Mouse (Mus musculus) bone marrow macrophage, adult 2 months (primary cell): ENCODE data around the gene Acot4. TPM values are rescaled to one million over a fixed set of nuclear protein-coding genes. Genes with fewer than 3 reads are reported as not detected.
"Not testable (repeated sequence)": the region's sequence is repeated elsewhere in the genome, so short reads cannot be mapped to it uniquely, and the experiment has no call there.

Experiments
- H3K27ac ChIP-seq: 2 replicates; pipeline ENCODE4 v1.5.1; 2012; ENCODE audit warnings: low read depth, low read length; ENCODE audit not compliant: insufficient read depth
- H3K4me1 ChIP-seq: 2 replicates; pipeline ENCODE4 v1.6.1; 2012; ENCODE audit warnings: low read length; ENCODE audit not compliant: control insufficient read depth, insufficient read depth
- H3K4me3 ChIP-seq: 2 replicates; pipeline ENCODE4 v1.5.1; 2012; ENCODE audit warnings: mild to moderate bottlenecking, low read length, moderate library complexity; ENCODE audit not compliant: insufficient read depth
- CTCF ChIP-seq: IDR thresholded peaks from 2 replicates; pipeline ENCODE4 v1.5.1; 2012; ENCODE audit warnings: low read depth, mild to moderate bottlenecking, low read length, moderate library complexity
- POLR2A ChIP-seq: IDR thresholded peaks from 2 replicates; pipeline ENCODE4 v1.6.1; 2012; ENCODE audit warnings: mild to moderate bottlenecking, low read depth, low read length, borderline replicate concordance
- polyA plus RNA-seq: library from polyadenylated mRNA; stranded (reverse); fragments of >200 nt; gene quantifications from 2 replicates; pipeline ENCODE4 v1.2.4, GENCODE M21; 2012; ENCODE audit not compliant: missing spikeins, insufficient read depth, insufficient read length

Gene Acot4
- polyA plus RNA-seq, 1 experiment: 0.09 TPM

- TF ChIP-seq POLR2A: no peak
- no peak for TF ChIP-seq CTCF
- Histone ChIP-seq H3K4me3 (peak overlapping the region; percentile 52), H3K4me1 (peaks cover 2% of the 10 kb centered on the region; the same call in 1 of the 2 replicates), H3K27ac (no peak overlapping the region)
Observed at GRCm38 (mm10) chr12:84053679-84054391, 15.7 kb downstream of the Acot4 start.

DNA sequence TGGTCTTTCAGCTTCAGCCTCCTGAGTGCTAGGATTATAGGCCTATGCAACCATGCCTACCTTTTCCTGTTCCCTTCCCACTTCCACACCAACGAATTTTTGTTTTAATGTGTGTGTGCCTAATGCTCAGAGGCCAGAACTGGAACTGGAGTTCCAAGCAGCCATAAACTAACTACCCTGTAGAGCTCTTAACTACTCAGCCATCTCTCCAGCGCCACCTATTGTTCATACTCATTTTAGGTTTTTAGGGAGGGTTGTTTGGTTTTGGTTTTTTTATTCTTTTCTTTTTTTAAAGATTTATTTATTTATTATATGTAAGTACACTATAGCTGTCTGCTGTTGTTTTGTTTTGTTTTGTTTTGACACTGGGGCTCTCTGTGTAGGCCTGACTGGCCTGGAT is 22.8 kb downstream of the Acot4 start:
- no peak overlapping the region for H3K27ac ChIP-seq
- H3K4me3 ChIP-seq: no peak overlapping the region
- no peak for TF ChIP-seq POLR2A
- TF ChIP-seq CTCF: no peak
- H3K4me1 ChIP-seq: no peaks in the 10 kb centered on the region

DNA sequence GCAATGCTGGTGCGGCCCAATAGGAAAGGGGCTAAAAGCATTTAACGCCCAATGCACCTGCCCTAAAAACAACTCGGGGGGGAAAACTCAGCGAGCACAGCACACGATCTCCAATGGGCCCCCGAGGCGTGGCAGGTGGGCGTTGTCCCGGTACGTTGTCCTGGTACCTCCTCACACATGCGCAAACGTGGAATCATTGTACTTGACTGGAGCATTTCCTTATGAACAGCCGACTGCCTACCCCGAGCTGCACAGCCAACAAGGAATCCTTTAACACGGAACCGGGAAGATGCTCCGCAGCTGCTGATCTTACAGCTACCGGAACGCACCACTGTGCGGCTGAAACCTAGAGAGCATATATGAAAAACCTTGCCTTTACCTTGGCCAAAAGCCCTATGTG is 24.2 kb downstream of the Acot4 start:
- no peak overlapping the region for H3K4me3 ChIP-seq
- H3K27ac ChIP-seq: no peak overlapping the region
- TF ChIP-seq POLR2A (no peak), CTCF (no peak)
- H3K4me1 ChIP-seq: no peaks in the 10 kb centered on the region

DNA sequence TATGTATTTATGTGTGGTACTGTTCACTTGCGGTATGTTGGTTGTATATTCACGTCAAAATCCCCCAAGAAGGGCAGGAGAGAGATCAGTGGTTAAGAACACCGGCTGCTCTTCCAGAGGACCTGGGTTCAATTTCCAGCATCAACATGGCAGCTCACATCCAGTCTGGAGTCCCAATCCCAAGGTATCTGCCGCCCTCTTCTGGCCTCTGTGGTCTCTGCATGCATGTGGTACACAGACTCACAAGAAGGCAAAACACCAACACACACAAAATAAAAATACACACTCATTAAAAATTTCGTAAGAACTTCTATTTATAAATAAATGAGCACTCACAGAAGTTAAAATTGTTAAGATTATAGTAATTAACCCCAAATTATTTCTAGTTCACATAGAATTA is 25.0 kb downstream of the Acot4 start:
- TF ChIP-seq POLR2A: no peak
- peak; percentile 42; the same call in 1 of the 2 replicates for TF ChIP-seq CTCF
- Histone ChIP-seq H3K4me3 (no peak overlapping the region), H3K27ac (no peak overlapping the region), H3K4me1 (no peaks in the 10 kb centered on the region)

DNA sequence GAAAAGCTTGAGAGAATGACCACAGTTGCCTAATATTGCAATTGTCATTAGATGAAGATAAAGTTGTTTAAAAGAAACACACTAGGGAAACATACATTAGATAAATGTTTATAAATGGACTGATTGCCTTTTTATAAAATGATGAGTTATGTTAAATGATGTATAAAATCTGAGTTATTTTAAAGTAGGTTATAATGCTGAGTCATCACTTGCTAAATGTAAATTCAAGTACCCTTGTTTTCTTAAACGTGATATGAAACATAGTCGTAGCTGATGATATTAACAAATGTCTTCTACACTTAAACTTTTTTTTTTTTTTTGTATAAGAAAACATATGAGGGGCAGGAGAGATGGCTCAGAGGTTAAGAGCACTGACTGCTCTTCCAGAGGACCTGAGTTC is 25.7 kb downstream of the Acot4 start:
- Histone ChIP-seq H3K4me1 (no peaks in the 10 kb centered on the region), H3K27ac (no peak overlapping the region), H3K4me3 (no peak overlapping the region)
- TF ChIP-seq POLR2A (no peak), CTCF (no peak)

DNA sequence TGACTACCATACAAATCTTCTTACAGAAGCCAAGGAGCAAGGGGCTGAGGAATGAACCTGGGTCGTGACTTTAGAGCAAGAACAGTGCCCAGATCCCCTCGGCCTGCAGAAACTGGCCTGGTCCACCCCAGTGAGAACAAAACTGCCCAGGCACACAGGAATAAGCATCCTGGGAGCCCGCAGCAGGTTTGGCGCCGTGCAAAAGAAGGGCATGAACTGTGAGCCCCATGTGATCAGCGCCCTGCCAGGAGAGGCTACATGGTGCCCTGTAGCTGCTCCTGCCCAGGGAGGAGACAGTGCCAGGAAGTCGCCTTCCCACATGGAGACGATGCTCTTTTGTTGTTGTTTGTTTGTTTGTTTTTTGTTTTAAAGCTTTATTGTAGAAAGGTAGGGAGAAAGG is 26.4 kb downstream of the Acot4 start:
- TF ChIP-seq CTCF (no peak), POLR2A (no peak)
- Histone ChIP-seq H3K4me1 (no peaks in the 10 kb centered on the region), H3K4me3 (no peak overlapping the region), H3K27ac (no peak overlapping the region)

DNA sequence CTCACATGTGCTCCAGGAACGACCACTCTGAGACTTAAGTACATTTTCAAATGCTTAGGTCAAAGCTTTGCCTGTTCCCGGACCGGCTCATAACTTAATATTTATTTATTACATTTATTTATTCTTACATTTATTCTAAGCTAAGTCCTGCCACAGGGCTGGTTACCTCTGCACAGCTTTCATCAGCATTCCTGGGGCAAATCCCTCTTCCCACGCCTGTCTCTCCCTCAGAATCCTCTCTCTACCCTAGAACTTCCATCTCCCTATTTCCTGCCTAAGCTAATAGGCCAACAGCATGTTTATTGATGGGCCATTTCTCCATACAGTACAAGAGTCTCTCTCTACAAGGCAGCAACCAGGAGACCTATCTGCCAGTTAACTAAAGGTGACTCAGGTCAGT is 29.6 kb downstream of the Acot4 start:
- TF ChIP-seq CTCF (no peak), POLR2A (no peak)
- Histone ChIP-seq H3K4me3 (no peak overlapping the region), H3K4me1 (no peaks in the 10 kb centered on the region), H3K27ac (no peak overlapping the region)

- Histone ChIP-seq H3K4me3 (no peak overlapping the region), H3K27ac (no peak overlapping the region), H3K4me1 (no peaks in the 10 kb centered on the region)
- TF ChIP-seq POLR2A: no peak
- no peak for TF ChIP-seq CTCF
Observed at GRCm38 (mm10) chr12:84068296-84068695, 30.1 kb downstream of the Acot4 start.

DNA sequence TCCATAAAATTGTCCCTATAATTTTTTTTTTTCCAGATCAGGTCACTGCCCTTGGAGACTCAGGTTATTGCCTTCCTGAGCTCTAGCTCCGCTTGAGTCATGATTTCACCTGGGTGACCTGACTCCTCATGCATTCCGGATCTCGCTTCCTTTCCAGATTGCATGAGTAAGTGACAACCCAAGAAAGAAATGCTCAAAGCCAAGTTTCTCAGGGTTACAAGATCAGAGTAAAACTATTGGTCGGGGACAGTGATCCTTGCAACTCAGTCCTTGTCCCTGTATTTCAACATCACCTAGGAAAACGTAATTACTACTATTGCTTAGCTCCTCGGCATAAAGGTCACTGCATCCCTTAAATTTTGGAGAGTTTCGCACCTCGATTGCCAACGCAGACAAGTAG is 30.8 kb downstream of the Acot4 start, which contains the start of gene Acot5:
Gene Acot5 (plus strand): TSS at position 340 of the 400 bp plus-strand sequence.
- TF ChIP-seq CTCF (no peak), POLR2A (no peak)
- Histone ChIP-seq H3K27ac (no peak within 1 kb of the TSS), H3K4me1 (no peaks in the 10 kb centered on the region), H3K4me3 (peak within 1 kb of the TSS; percentile 38)

DNA sequence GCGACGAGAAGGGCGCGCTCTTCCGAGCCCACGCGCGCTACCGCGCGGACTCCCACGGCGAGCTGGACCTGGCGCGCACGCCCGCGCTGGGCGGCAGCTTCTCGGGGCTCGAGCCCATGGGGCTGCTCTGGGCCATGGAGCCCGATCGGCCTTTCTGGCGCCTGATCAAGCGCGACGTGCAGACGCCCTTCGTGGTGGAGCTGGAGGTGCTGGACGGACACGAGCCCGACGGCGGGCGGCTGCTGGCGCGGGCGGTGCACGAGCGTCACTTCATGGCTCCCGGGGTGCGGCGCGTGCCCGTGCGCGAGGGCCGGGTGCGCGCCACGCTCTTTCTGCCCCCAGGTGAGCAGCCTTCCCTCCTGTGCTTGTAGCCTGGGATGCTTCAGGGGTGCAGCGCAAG is 31.4 kb downstream of the Acot4 start:
- not testable (repeated sequence) for H3K4me1 ChIP-seq, H3K27ac ChIP-seq
- H3K4me3 ChIP-seq: peak overlapping the region; percentile 38
